Mouse (Mus musculus) cortical plate, adult 2 months (tissue): ENCODE measurements around the gene Rhbdd1.

Experiments
- CTCF ChIP-seq: fragments of 200-500 bp; IDR thresholded peaks from 2 replicates; pipeline ENCODE4 v1.5.1; 2011; ENCODE audit warnings: mild to moderate bottlenecking, control low read depth, low read length; ENCODE audit not compliant: insufficient read depth; ENCODE audit errors: extremely low read depth
- POLR2A ChIP-seq: fragments of 200-500 bp; IDR thresholded peaks from 2 replicates; pipeline ENCODE4 v1.6.1; 2011; ENCODE audit warnings: mild to moderate bottlenecking, low read length, control low read depth; ENCODE audit not compliant: insufficient read depth; ENCODE audit errors: extremely low read depth

- TF ChIP-seq POLR2A: no peak
- TF ChIP-seq CTCF: no peak
Measured at GRCm38 (mm10) chr1:82415641-82416040, 99.4 kb downstream of the Rhbdd1 start.
